Mouse (Mus musculus): ENCODE data around the gene Gm16181.
A peak's percentile ranks its signal among the peaks of the same experiment; 100 is the strongest.

Gm16181 gene

GRCm38 (mm10) chr17:35195631-35196320 lies 24.9 kb upstream of the Gm16181 start:
- peak; percentile 92 for DNase-seq (ENCODE audit: low spot score)

GRCm38 (mm10) chr17:35196321-35196641 lies 24.4 kb upstream of the Gm16181 start:
- peak; percentile 31 for DNase-seq (ENCODE audit: low spot score)

- DNase-seq (ENCODE audit: low spot score): peak; percentile 26
Measured at GRCm38 (mm10) chr17:35197126-35197525, 23.5 kb upstream of the Gm16181 start.

- DNase-seq (ENCODE audit: low spot score): no peak
Measured at GRCm38 (mm10) chr17:35198029-35198428, 22.6 kb upstream of the Gm16181 start.

- no peak for DNase-seq (ENCODE audit: low spot score)
Measured at GRCm38 (mm10) chr17:35198946-35199345, 21.7 kb upstream of the Gm16181 start.

GRCm38 (mm10) chr17:35200398-35200797 lies 20.2 kb upstream of the Gm16181 start:
- DNase-seq (ENCODE audit: low spot score): peak; percentile 95

GRCm38 (mm10) chr17:35201128-35201527 lies 19.5 kb upstream of the Gm16181 start:
- DNase-seq (ENCODE audit: low spot score): peak; percentile 30

GRCm38 (mm10) chr17:35201787-35202186 lies 18.8 kb upstream of the Gm16181 start, which contains the start of gene Tnf:
Tnf (minus strand) TSS chr17:35202007.
- DNase-seq (ENCODE audit: low spot score): peak; percentile 78

- DNase-seq (ENCODE audit: low spot score): no peak
Measured at GRCm38 (mm10) chr17:35202442-35202841, 18.2 kb upstream of the Gm16181 start.

GRCm38 (mm10) chr17:35204494-35205379 lies 15.9 kb upstream of the Gm16181 start, which contains the start of gene Lta:
Lta (minus strand) TSS chr17:35205351.
- DNase-seq (ENCODE audit: low spot score): peak; percentile 85

- DNase-seq (ENCODE audit: low spot score): no peak
Measured at GRCm38 (mm10) chr17:35205380-35205769, 15.3 kb upstream of the Gm16181 start.

GRCm38 (mm10) chr17:35209785-35210535 lies 10.7 kb upstream of the Gm16181 start:
- peak; percentile 85 for DNase-seq (ENCODE audit: low spot score)

- no peak for DNase-seq (ENCODE audit: low spot score)
Measured at GRCm38 (mm10) chr17:35210593-35210992, 10.0 kb upstream of the Gm16181 start.

- DNase-seq (ENCODE audit: low spot score): no peak
Measured at GRCm38 (mm10) chr17:35213071-35213470, 7.6 kb upstream of the Gm16181 start.

- DNase-seq (ENCODE audit: low spot score): peak; percentile 62
Measured at GRCm38 (mm10) chr17:35218516-35219193, 2.0 kb upstream of the Gm16181 start.

GRCm38 (mm10) chr17:35219601-35220041 lies 1.0 kb upstream of the Gm16181 start:
- peak; percentile 64 for DNase-seq (ENCODE audit: low spot score)

GRCm38 (mm10) chr17:35222299-35222698 lies 1.7 kb downstream of the Gm16181 start:
- peak; percentile 47 for DNase-seq (ENCODE audit: low spot score)

- peak; percentile 26 for DNase-seq (ENCODE audit: low spot score)
Measured at GRCm38 (mm10) chr17:35224641-35225040, 4.0 kb downstream of the Gm16181 start.

- no peak for DNase-seq (ENCODE audit: low spot score)
Measured at GRCm38 (mm10) chr17:35225456-35225855, 4.8 kb downstream of the Gm16181 start.

GRCm38 (mm10) chr17:35226561-35227046 lies 6.0 kb downstream of the Gm16181 start:
- peak; percentile 23 for DNase-seq (ENCODE audit: low spot score)

GRCm38 (mm10) chr17:35231022-35231421 lies 10.4 kb downstream of the Gm16181 start:
- DNase-seq (ENCODE audit: low spot score): peak; percentile 43

Data from T-cell, adult 2 months (primary cell).